Mouse (Mus musculus) layer of hippocampus, postnatal 10 days (tissue): ENCODE measurements around the gene Gpa33. TPM values are rescaled to one million over a fixed set of nuclear protein-coding genes. Genes with fewer than 3 reads are reported as not detected.
"Not testable (repeated sequence)": the region's sequence is repeated elsewhere in the genome, so short reads cannot be mapped to it uniquely, and the experiment has no call there.

Experiments
- DNase-seq, 2 experiments: peaks; one replicate each; pipeline ENCODE4 v3.0.0; 2021; ENCODE audit warnings: low spot score in 2 of 2
- total RNA-seq, 2 experiments: library from RNA; stranded (reverse); gene quantifications; 2 replicates each; pipeline ENCODE4 v1.2.3; 2021

Gene Gpa33
- total RNA-seq, 2 experiments from 2014 or later: not detected

- no peak for DNase-seq
Measured at GRCm38 (mm10) chr1:166132367-166132766, 2.3 kb downstream of the Gpa33 start.

GRCm38 (mm10) chr1:166135091-166135740, 5.2 kb downstream of the Gpa33 start:
- DNase-seq: no peak

GRCm38 (mm10) chr1:166137244-166137938, 7.4 kb downstream of the Gpa33 start:
- DNase-seq: no peak

GRCm38 (mm10) chr1:166138136-166138535, 8.1 kb downstream of the Gpa33 start:
- no peak for DNase-seq

GRCm38 (mm10) chr1:166139113-166139512, 9.1 kb downstream of the Gpa33 start:
- no peak for DNase-seq

- DNase-seq: no peak
Measured at GRCm38 (mm10) chr1:166139620-166140184, 9.7 kb downstream of the Gpa33 start.

GRCm38 (mm10) chr1:166141868-166142267, 11.8 kb downstream of the Gpa33 start:
- not testable (repeated sequence) for DNase-seq

GRCm38 (mm10) chr1:166142369-166142768, 12.3 kb downstream of the Gpa33 start:
- no peak for DNase-seq

GRCm38 (mm10) chr1:166146626-166147025, 16.6 kb downstream of the Gpa33 start:
- DNase-seq: no peak

- no peak for DNase-seq
Measured at GRCm38 (mm10) chr1:166147657-166148056, 17.6 kb downstream of the Gpa33 start.

GRCm38 (mm10) chr1:166149441-166149840, 19.4 kb downstream of the Gpa33 start:
- DNase-seq: no peak

GRCm38 (mm10) chr1:166150035-166150434, 20.0 kb downstream of the Gpa33 start:
- DNase-seq: no peak

- no peak for DNase-seq
Measured at GRCm38 (mm10) chr1:166151341-166151740, 21.3 kb downstream of the Gpa33 start.

- no peak for DNase-seq
Measured at GRCm38 (mm10) chr1:166152034-166152433, 22.0 kb downstream of the Gpa33 start.

GRCm38 (mm10) chr1:166153351-166154120, 23.5 kb downstream of the Gpa33 start:
- peak; percentile 93 to 94 for DNase-seq

- DNase-seq: peak; percentile 82 to 85
Measured at GRCm38 (mm10) chr1:166154162-166155112, 24.4 kb downstream of the Gpa33 start.

- no peak for DNase-seq
Measured at GRCm38 (mm10) chr1:166155113-166155494, 25.1 kb downstream of the Gpa33 start.

GRCm38 (mm10) chr1:166157712-166158111, 27.7 kb downstream of the Gpa33 start:
- DNase-seq: no peak

- no peak for DNase-seq
Measured at GRCm38 (mm10) chr1:166158664-166159063, 28.6 kb downstream of the Gpa33 start.

- no peak for DNase-seq
Measured at GRCm38 (mm10) chr1:166160111-166160510, 30.1 kb downstream of the Gpa33 start.
